Mouse (Mus musculus) C2C12 (cell line): ENCODE measurements at regions not wholly inside any gene's neighbourhood (a gene's known extent, or its start where the extent isn't known, plus 50 kb on each side); places are given as distances from the start of the nearest gene placed in this dataset.

Source experiments
- CEBPB ChIP-seq: IDR thresholded peaks from one replicate; pipeline ENCODE4 v1.6.1; 2011; ENCODE audit warnings: low read depth, mild to moderate bottlenecking, control low read depth, moderate library complexity
- CTCF ChIP-seq: IDR thresholded peaks from one replicate; pipeline ENCODE4 v1.5.1; 2011; ENCODE audit not compliant: control insufficient read depth, insufficient read depth, insufficient read length
- FOSL1 ChIP-seq: IDR thresholded peaks from one replicate; pipeline ENCODE4 v1.8.0; 2011; ENCODE audit warnings: mild to moderate bottlenecking, low read length; ENCODE audit not compliant: poor library complexity, insufficient read depth, severe bottlenecking
- MAX ChIP-seq: IDR thresholded peaks from one replicate; pipeline ENCODE4 v1.6.1; 2011; ENCODE audit warnings: mild to moderate bottlenecking, control low read depth
- MYOD1 ChIP-seq: IDR thresholded peaks from one replicate; pipeline ENCODE4 v1.6.1; 2011; ENCODE audit warnings: low read depth; ENCODE audit not compliant: control insufficient read depth, insufficient read length
- MYOG ChIP-seq: IDR thresholded peaks from one replicate; pipeline ENCODE4 v1.6.1; 2011; ENCODE audit not compliant: control insufficient read depth, insufficient read length; ENCODE audit errors: extremely low read depth
- USF1 ChIP-seq: IDR thresholded peaks from one replicate; pipeline ENCODE4 v1.6.1; 2011; ENCODE audit warnings: low read depth, mild to moderate bottlenecking, control low read depth, moderate library complexity

GRCm38 (mm10) chr15:6180261-6180660, 119.3 kb upstream of the Dab2 start:
- TF ChIP-seq CTCF, result no peak
- TF ChIP-seq USF1, result no peak
- no peak for TF ChIP-seq FOSL1
- TF ChIP-seq MYOD1, result no peak
- no peak for TF ChIP-seq CEBPB
- no peak for TF ChIP-seq MYOG
- TF ChIP-seq MAX, result no peak
